In the genomic region with DNA sequence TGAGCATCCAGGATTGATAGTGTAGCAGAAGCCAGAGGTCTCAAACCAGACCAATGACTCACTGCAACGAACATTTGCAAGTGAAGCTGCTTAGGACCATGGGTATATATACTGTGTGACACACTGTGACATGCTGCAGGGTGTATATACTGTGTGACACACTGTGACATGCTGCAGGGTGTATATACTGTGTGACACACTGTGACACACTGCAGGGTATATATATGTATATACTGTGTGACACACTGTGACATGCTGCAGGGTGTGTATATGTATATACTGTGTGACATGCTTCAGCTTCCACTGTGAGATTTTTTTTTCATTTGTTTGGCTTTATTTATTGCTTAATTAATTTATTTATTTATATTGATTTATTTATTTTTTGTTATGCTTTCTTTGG, we compare ENCODE assay signal across 27 mouse cellular contexts.
"Had no signal": no experiment of that assay in that cellular context is flagged by ENCODE, and none has a peak within 500 bp of the region (broad histone marks: within the 10 kb centered on the region; RNA-seq: fewer than 3 reads in every experiment).

No protein-coding gene starts in this region.

- H3K4me2 ChIP-seq: heart, embryonic 12.5 days; hindbrain, embryonic 12.5 days; hindbrain, embryonic 14.5 days; intestine, embryonic 15.5 days; kidney, embryonic 15.5 days; limb, embryonic 12.5 days; liver, embryonic 12.5 days had no signal

- ATAC-seq: hindbrain, embryonic 16.5 days; inflammation-experienced regulatory T-cells, adult 6 months; intestine, embryonic 15.5 days; intestine, postnatal 0 days; liver, embryonic 12.5 days had no signal

- H3K9ac ChIP-seq: heart, embryonic 12.5 days; hindbrain, embryonic 12.5 days; hindbrain, embryonic 14.5 days; intestine, embryonic 15.5 days; kidney, embryonic 15.5 days; limb, embryonic 12.5 days; liver, embryonic 12.5 days; liver, embryonic 14.5 days had no signal

- H3K9me3 ChIP-seq: heart, embryonic 10.5 days; heart, embryonic 12.5 days; hindbrain, embryonic 10.5 days; hindbrain, embryonic 12.5 days; intestine, embryonic 15.5 days; kidney, embryonic 15.5 days; limb, embryonic 12.5 days; liver, embryonic 12.5 days had no signal

- H3K4me1 ChIP-seq: heart, embryonic 10.5 days; heart, embryonic 12.5 days; hindbrain, embryonic 10.5 days; hindbrain, embryonic 12.5 days; intestine, embryonic 15.5 days; limb, embryonic 12.5 days; liver, embryonic 12.5 days had no signal

- DNase-seq: gastrocnemius, adult 2 months; gastrocnemius, postnatal 10 days; gastrocnemius, postnatal 25 days; heart, adult 18-20 months; heart, postnatal 10 days; heart, postnatal 4 days; kidney, adult 18-20 months; kidney, adult 9 months; kidney, postnatal 10 days; kidney, postnatal 25 days; kidney, postnatal 4 days; left cerebral cortex, postnatal 4 days had no signal

- H3K4me3 ChIP-seq: gastrocnemius, adult 2 months; heart, embryonic 10.5 days; heart, embryonic 12.5 days; hindbrain, embryonic 10.5 days; hindbrain, embryonic 12.5 days; intestine, embryonic 15.5 days; kidney, embryonic 15.5 days; layer of hippocampus, adult 2 months; left cerebral cortex, adult 2 months; limb, embryonic 12.5 days; liver, embryonic 12.5 days had no signal

- H3K27ac ChIP-seq: gastrocnemius, adult 2 months; heart, embryonic 10.5 days; hindbrain, embryonic 10.5 days; hindbrain, embryonic 12.5 days; hindbrain, embryonic 14.5 days; intestine, embryonic 15.5 days; kidney, embryonic 15.5 days; layer of hippocampus, adult 2 months; left cerebral cortex, adult 2 months; limb, embryonic 12.5 days; liver, embryonic 12.5 days; liver, embryonic 14.5 days had no signal

- H3K36me3 ChIP-seq: heart, embryonic 10.5 days; heart, embryonic 12.5 days; hindbrain, embryonic 10.5 days; hindbrain, embryonic 12.5 days; intestine, embryonic 15.5 days; kidney, embryonic 15.5 days; limb, embryonic 12.5 days; liver, embryonic 12.5 days had no signal

- H3K27me3 ChIP-seq: hindbrain, embryonic 12.5 days; intestine, embryonic 15.5 days; kidney, embryonic 15.5 days had no signal
